Mouse (Mus musculus): ENCODE data around the gene Traf3.

Gene Traf3

DNA sequence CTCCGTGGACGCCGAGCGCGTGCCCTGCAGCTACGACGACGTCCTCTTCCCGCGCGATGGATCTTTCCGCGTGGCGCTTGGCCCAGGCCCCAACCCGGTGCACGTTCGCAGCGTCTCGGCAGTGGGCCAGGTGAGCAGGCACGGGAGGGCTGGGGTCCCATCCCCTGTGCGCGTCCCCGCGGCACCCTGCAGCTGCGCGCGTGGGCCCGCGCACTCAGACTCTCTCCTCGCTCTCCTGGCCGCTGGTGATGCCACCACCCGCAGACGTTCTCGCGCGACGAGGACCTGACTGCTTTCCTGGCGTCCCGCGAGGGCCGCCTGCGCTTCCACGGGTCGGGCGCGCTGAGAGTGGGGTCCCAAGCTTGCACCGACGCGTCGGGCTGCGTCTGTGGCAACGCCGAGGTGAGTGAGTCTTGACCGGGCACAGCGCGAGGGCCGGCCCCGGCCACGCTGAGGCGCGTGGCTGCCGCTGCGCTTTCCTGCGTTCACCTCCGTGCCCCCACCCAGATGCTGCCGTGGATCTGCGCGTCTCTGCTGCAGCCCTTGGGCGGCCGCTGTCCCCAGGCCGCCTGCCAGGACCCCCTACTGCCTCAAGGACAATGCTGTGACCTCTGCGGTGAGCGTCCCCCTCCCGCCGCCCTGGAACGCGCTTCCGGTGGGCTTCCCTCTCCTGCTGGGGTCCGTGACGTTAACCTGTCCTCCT is 108.4 kb downstream of the Traf3 start:
- peaks cover 55% of the 10 kb centered on the region for H3K4me1 ChIP-seq (replicated peaks; ENCODE audit: low read depth, low read length)
- peak overlapping the region; percentile 74 for H3K4me3 ChIP-seq (replicated peaks; ENCODE audit: low read length)
- H3K9me3 ChIP-seq (ENCODE audit: low read length), result no peaks in the 10 kb centered on the region
- TF ChIP-seq NANOG (IDR thresholded peaks at IDR 0.05; ENCODE audit: borderline replicate concordance, low read length) (no peak), POU5F1 (IDR thresholded peaks at IDR 0.05; ENCODE audit: borderline replicate concordance, low read length) (no peak), CTCF (conservative IDR thresholded peaks at IDR 0.05; ENCODE audit: low read length) (no peak)
- H3K27me3 ChIP-seq (ENCODE audit: insufficient read depth, low read length), result peaks cover 92% of the 10 kb centered on the region
- no peaks in the 10 kb centered on the region for H3K36me3 ChIP-seq (ENCODE audit: insufficient read depth, low read length)

DNA sequence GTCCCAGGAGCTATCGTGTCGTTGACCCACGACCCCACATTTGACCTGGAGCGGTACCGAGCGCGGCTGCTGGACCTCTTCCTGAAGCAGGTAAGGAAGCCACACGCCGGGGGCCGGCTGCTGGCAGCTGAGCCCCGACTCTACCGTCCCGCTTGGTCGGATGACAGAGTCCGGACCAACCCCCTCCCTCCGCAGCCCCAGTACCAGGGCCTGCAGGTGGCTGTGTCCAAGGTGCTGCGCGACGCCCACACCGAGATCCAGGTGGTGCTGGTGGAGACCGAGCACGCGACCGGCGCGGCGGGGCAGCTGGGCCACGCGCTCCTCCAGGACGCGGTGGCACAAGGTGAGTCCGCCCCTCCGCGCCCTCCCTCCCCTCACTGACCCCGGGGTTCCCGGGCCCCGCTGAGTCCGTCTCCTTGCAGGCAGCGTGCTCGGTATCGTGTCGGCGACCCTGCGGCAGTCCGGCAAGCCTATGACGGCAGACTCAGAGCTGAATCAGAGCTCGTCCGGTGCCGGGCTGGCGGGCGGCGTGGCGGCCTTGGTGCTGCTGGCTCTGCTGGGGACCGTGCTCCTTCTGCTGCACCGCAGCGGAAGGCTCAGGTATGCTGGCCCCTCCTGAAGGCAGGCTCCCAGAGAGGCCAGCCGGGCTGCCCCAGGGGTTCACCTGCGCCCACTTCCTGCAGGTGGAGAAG is 109.1 kb downstream of the Traf3 start:
- TF ChIP-seq POU5F1 (IDR thresholded peaks at IDR 0.05; ENCODE audit: borderline replicate concordance, low read length) (no peak), CTCF (conservative IDR thresholded peaks at IDR 0.05; ENCODE audit: low read length) (no peak), NANOG (IDR thresholded peaks at IDR 0.05; ENCODE audit: borderline replicate concordance, low read length) (no peak)
- H3K27me3 ChIP-seq (ENCODE audit: insufficient read depth, low read length), result peaks cover 85% of the 10 kb centered on the region
- H3K36me3 ChIP-seq (ENCODE audit: insufficient read depth, low read length), result no peaks in the 10 kb centered on the region
- H3K9me3 ChIP-seq (ENCODE audit: low read length), result no peaks in the 10 kb centered on the region
- H3K4me3 ChIP-seq (replicated peaks; ENCODE audit: low read length), result peak overlapping the region; percentile 74
- H3K4me1 ChIP-seq (replicated peaks; ENCODE audit: low read depth, low read length), result peaks cover 48% of the 10 kb centered on the region

DNA sequence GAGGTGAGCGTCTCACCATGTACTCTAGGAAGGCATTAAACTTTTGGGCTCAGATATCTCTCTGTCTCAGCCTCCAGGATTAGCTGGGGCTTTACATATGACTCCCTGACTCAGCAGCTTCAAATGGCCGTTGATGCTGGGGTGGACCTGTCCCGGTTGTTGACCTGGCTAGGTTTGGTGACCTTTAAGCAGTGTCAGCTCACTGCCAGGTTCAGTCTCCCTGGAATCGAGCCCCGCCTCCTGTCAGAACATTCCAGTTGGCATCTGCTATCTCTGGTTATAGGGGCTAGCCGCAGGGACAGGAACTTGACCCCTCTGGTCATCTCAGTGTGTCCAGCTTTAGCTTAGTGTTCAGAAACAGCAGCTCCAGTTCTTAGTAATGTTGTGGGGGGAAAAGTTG is 110.2 kb downstream of the Traf3 start:
- TF ChIP-seq NANOG (IDR thresholded peaks at IDR 0.05; ENCODE audit: borderline replicate concordance, low read length), result no peak
- no peaks in the 10 kb centered on the region for H3K36me3 ChIP-seq (ENCODE audit: insufficient read depth, low read length)
- no peaks in the 10 kb centered on the region for H3K9me3 ChIP-seq (ENCODE audit: low read length)
- H3K4me3 ChIP-seq (replicated peaks; ENCODE audit: low read length), result no peak overlapping the region
- H3K4me1 ChIP-seq (replicated peaks; ENCODE audit: low read depth, low read length), result peaks cover 37% of the 10 kb centered on the region
- H3K27me3 ChIP-seq (ENCODE audit: insufficient read depth, low read length), result peaks cover 76% of the 10 kb centered on the region

DNA sequence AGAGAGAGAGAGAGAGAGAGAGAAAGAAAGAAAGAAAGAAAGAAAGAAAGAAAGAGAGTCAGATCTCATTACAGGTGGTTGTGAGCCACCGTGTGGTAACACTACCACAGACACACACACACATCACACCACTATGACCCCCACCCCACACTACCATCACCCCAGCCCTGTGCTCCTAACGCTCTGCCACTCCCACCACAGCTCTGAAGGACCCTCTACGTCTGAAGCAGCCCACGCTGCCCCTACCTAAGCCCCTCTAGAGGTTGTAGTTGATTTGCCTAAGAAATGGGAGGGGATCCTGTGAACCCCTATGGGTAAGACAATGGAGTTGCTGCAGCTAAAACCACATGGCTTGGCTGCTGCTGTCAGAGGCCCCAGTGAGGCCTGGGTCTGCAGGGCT is 117.4 kb downstream of the Traf3 start:
- TF ChIP-seq NANOG (IDR thresholded peaks at IDR 0.05; ENCODE audit: borderline replicate concordance, low read length) (no peak), POU5F1 (IDR thresholded peaks at IDR 0.05; ENCODE audit: borderline replicate concordance, low read length) (no peak), CTCF (conservative IDR thresholded peaks at IDR 0.05; ENCODE audit: low read length) (no peak)
- Histone ChIP-seq H3K36me3 (ENCODE audit: insufficient read depth, low read length) (no peaks in the 10 kb centered on the region), H3K27me3 (ENCODE audit: insufficient read depth, low read length) (peaks cover 19% of the 10 kb centered on the region), H3K4me1 (replicated peaks; ENCODE audit: low read depth, low read length) (peaks cover 20% of the 10 kb centered on the region), H3K9me3 (ENCODE audit: low read length) (no peaks in the 10 kb centered on the region), H3K4me3 (replicated peaks; ENCODE audit: low read length) (no peak overlapping the region)

DNA sequence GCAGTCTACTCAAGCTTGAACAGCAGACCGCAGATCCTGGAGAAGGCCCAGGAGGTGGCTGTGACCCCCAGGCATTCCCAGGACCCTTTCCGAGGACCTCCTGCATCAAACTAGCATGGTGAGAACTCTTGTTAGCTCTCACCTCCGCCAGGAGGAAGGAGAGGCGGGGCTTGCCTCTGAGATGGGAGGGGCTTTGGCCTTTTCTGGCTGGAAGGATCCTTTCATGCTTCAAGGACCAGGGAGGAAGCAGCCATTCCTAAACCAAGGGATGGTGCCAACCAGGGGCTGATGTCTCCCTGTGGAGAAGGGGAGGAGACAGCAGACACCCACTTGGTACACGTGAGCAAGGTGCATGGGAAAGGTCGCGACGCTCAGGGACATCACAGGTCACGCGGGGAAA is 118.4 kb downstream of the Traf3 start:
- Histone ChIP-seq H3K27me3 (ENCODE audit: insufficient read depth, low read length) (peaks cover 12% of the 10 kb centered on the region), H3K4me3 (replicated peaks; ENCODE audit: low read length) (peak overlapping the region; percentile 58), H3K4me1 (replicated peaks; ENCODE audit: low read depth, low read length) (peaks cover 20% of the 10 kb centered on the region), H3K9me3 (ENCODE audit: low read length) (no peaks in the 10 kb centered on the region), H3K36me3 (ENCODE audit: insufficient read depth, low read length) (no peaks in the 10 kb centered on the region)
- no peak for TF ChIP-seq NANOG (IDR thresholded peaks at IDR 0.05; ENCODE audit: borderline replicate concordance, low read length)

DNA sequence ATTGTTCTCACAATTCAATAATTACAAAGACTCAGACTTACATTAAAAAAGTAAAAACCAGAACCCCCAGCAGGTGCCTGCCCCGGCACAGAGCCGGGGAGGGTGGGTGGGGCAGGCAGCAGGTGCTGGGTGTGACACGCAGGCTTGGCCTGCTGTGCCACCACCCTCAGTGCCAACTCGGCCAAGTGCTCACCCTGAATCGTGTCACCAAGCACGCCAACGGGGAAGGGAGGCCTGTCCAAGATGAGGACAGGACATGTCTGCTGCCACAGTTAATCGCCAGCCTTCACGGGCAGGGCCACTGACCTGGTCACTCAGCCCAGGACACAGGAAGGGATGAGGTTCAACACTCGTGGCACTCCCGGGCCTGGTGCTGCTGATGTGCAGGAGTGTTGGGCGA is 126.9 kb downstream of the Traf3 start:
- H3K27me3 ChIP-seq (ENCODE audit: insufficient read depth, low read length), result no peaks in the 10 kb centered on the region
- TF ChIP-seq CTCF (conservative IDR thresholded peaks at IDR 0.05; ENCODE audit: low read length) (no peak), NANOG (IDR thresholded peaks at IDR 0.05; ENCODE audit: borderline replicate concordance, low read length) (no peak), POU5F1 (IDR thresholded peaks at IDR 0.05; ENCODE audit: borderline replicate concordance, low read length) (no peak)
- H3K4me1 ChIP-seq (replicated peaks; ENCODE audit: low read depth, low read length), result peaks cover 26% of the 10 kb centered on the region
- no peak overlapping the region for H3K4me3 ChIP-seq (replicated peaks; ENCODE audit: low read length)
- no peaks in the 10 kb centered on the region for H3K9me3 ChIP-seq (ENCODE audit: low read length)
- peaks cover 72% of the 10 kb centered on the region for H3K36me3 ChIP-seq (ENCODE audit: insufficient read depth, low read length)

DNA sequence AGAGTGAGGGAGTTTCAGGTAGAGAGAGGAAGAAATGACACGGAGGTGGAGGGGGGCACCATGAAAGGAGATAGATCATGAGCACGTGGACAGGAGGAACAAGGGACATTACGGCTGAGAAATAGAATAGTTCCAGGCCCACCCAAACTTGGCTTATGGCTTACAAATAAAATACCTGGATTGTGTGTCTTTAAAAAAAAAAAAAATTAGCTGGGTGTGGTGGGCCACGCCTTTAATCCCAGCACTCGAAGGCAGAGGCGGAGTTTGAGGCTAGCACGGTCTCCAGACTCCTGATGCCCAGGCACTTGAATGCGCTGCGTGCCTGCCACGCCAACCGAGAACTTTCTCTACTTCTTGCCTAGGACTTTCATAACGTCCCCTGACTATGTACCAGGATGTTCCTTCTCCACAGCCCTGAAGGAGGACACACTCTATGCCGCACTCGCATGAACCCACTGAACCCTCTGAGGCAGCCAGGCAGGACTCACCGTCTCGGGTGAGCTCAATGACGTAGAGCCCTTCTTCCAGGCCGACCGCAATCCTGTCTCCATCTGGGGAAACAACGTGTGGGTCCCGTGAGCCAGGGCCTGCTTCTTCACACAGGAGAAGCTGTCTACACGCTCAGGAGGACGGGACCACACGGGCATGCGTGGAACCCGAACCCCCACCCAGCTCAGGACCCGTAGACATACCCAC is 135.3 kb downstream of the Traf3 start:
- Histone ChIP-seq H3K36me3 (ENCODE audit: insufficient read depth, low read length) (peaks cover 95% of the 10 kb centered on the region), H3K27me3 (ENCODE audit: insufficient read depth, low read length) (no peaks in the 10 kb centered on the region), H3K4me3 (replicated peaks; ENCODE audit: low read length) (peak overlapping the region; percentile 17), H3K9me3 (ENCODE audit: low read length) (no peaks in the 10 kb centered on the region), H3K4me1 (replicated peaks; ENCODE audit: low read depth, low read length) (peaks cover 42% of the 10 kb centered on the region)
- no peak for TF ChIP-seq NANOG (IDR thresholded peaks at IDR 0.05; ENCODE audit: borderline replicate concordance, low read length)
- no peak for TF ChIP-seq POU5F1 (IDR thresholded peaks at IDR 0.05; ENCODE audit: borderline replicate concordance, low read length)
- no peak for TF ChIP-seq CTCF (conservative IDR thresholded peaks at IDR 0.05; ENCODE audit: low read length)

DNA sequence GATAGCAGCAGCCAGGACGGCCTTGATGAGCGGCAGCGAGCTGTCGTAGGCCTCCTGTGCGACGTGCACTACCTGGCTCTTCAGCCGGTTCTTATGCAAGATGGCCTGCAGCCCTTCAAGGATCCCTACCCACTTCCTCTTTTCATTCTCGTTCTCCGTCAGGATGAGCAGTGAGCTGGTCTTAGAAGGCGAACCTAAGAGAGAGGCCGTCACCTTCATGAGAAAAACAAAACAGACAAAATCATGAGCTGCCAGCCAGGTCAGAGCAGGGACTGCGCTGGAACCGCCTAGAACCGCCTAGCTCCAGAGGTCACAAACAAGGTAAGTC is 135.8 kb downstream of the Traf3 start:
- Histone ChIP-seq H3K27me3 (ENCODE audit: insufficient read depth, low read length) (no peaks in the 10 kb centered on the region), H3K36me3 (ENCODE audit: insufficient read depth, low read length) (peaks cover 95% of the 10 kb centered on the region), H3K4me1 (replicated peaks; ENCODE audit: low read depth, low read length) (peaks cover 44% of the 10 kb centered on the region), H3K4me3 (replicated peaks; ENCODE audit: low read length) (peak overlapping the region; percentile 17), H3K9me3 (ENCODE audit: low read length) (no peaks in the 10 kb centered on the region)
- no peak for TF ChIP-seq POU5F1 (IDR thresholded peaks at IDR 0.05; ENCODE audit: borderline replicate concordance, low read length)
- no peak for TF ChIP-seq CTCF (conservative IDR thresholded peaks at IDR 0.05; ENCODE audit: low read length)
- no peak for TF ChIP-seq NANOG (IDR thresholded peaks at IDR 0.05; ENCODE audit: borderline replicate concordance, low read length)

Data from E14TG2a.4 (cell line).